8 mouse cellular contexts compared by ENCODE assay signal in genomic region chr2:65238171-65238963, GRCm38 (mm10). TPM values are rescaled to one million over a fixed set of nuclear protein-coding genes. Genes with fewer than 3 reads are reported as not detected.
DNase-seq lines count a peak whose midpoint lies in the region; ATAC-seq lines count a peak whose summit lies in the region.

No protein-coding gene starts in this region.

- H3K4me3 ChIP-seq in intestine, embryonic 15.5 days (replicated peaks) = peak overlapping the region; percentile 83

- no peaks in the 10 kb centered on the region for H3K36me3 ChIP-seq in intestine, embryonic 15.5 days

- peak overlapping the region; percentile 87 for H3K4me2 ChIP-seq in intestine, embryonic 15.5 days (replicated peaks)

- H3K9me3 ChIP-seq in intestine, embryonic 15.5 days = no peaks in the 10 kb centered on the region

- WGBS in intestine, embryonic 15.5 days = under 1% methylated on average over 104 of the region's 114 CpGs

- H3K4me1 ChIP-seq in intestine, embryonic 15.5 days (replicated peaks) = 0 out of 2 replicates have a peak, but pooled peaks cover 5% of the 10 kb centered on the region

- peak overlapping the region; percentile 85 for H3K9ac ChIP-seq in intestine, embryonic 15.5 days

- no peaks in the 10 kb centered on the region for H3K27me3 ChIP-seq in intestine, embryonic 15.5 days (replicated peaks)

- ATAC-seq in intestine, embryonic 15.5 days = peak; percentile 91

- intact Hi-C loops in left cerebral cortex, postnatal 4 days (cut with DNase I) = no loop called here

- DNase-seq in adipocyte (ENCODE audit: low spot score) = peak; percentile 88
- peak; percentile 78 for DNase-seq in embryo, embryonic 10 days (ENCODE audit: low spot score)
- DNase-seq in gastrocnemius, postnatal 4 days (ENCODE audit: low spot score in 2 of 2) = peak; percentile 62 to 73
- peak; percentile 57 for DNase-seq in left cerebral cortex, postnatal 4 days
- DNase-seq in mesoderm, embryonic 11.5 days (ENCODE audit: low read depth, low spot score) = peak; percentile 63
- DNase-seq in right cerebral cortex, postnatal 4 days = peak; percentile 46
- peak; percentile 72 to 76 for DNase-seq in urinary bladder, postnatal 4 days (ENCODE audit: low spot score in 2 of 2)

- peak overlapping the region; percentile 98 for H3K27ac ChIP-seq in intestine, embryonic 15.5 days

RNA-seq across cellular contexts. Expression of gene Cobll1, which starts 0.8 kb away (rescaled TPM):
- total RNA-seq in gastrocnemius, postnatal 4 days (2021) = 10 to 100 TPM; 10.4 to 11.7 TPM
- polyA plus RNA-seq in intestine, embryonic 15.5 days (2015; fragmentation: Nextera tagmentation; extraction: Ambion mirVana) = 19.9 and 21.9 TPM in 2 replicates
- total RNA-seq in left cerebral cortex, postnatal 4 days (2021) = 1 to 10 TPM; 7.2 to 9.3 TPM

Comparison
In these comparisons a context has a peak if more than half of its experiments do, and no peak if none do; other contexts are left out.
1. Peak in every context shown above with its lines: DNase-seq, ATAC-seq, H3K4me3 ChIP-seq and H3K27ac ChIP-seq.